Mouse (Mus musculus): Measurements from ENCODE around the gene Ankdd1a.

DNA sequence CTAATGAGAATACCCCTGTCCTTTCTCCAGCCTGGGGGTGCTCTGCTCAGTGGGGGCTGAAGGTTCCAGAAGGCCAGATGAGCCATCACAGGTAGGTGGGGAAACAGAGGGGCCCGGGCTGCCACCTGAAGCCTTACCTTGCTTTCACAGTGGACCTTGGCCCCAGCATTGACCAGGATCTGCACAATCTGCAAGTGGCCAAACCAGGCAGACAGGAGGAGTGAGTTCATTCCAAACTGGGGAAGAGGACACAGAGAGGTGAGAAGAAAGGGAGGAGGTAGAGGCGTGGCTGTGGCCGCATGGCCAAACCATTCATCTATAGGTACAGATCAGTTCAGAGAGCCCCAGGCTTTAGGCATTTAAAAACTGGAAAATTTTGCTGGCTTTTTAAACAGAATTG lies 7.5 kb downstream of the Ankdd1a start:
- TF ChIP-seq CTCF (conservative IDR thresholded peaks at IDR 0.05; ENCODE audit: low read length) (no peak), POU5F1 (IDR thresholded peaks at IDR 0.05; ENCODE audit: borderline replicate concordance, low read length) (no peak), NANOG (IDR thresholded peaks at IDR 0.05; ENCODE audit: borderline replicate concordance, low read length) (no peak)
